Mouse (Mus musculus): ENCODE measurements around the gene C130074G19Rik. TPM values are rescaled to one million over a fixed set of nuclear protein-coding genes. Genes with fewer than 3 reads are reported as not detected.

C130074G19Rik gene
- polyA plus RNA-seq, 1 experiment from 2014 or later = 1.2 TPM

GRCm38 (mm10) chr1:184853339-184853738 is 29.7 kb downstream of the C130074G19Rik start:
- no peak overlapping the region for H3K9ac ChIP-seq (replicated peaks)
- 24% methylated on average over 5 of the region's 5 CpGs for WGBS
- no peaks in the 10 kb centered on the region for H3K36me3 ChIP-seq
- H3K27ac ChIP-seq = no peak overlapping the region
- H3K4me2 ChIP-seq (replicated peaks) = peak overlapping the region; percentile 23
- H3K4me3 ChIP-seq (replicated peaks) = no peak overlapping the region
- peaks cover 10% of the 10 kb centered on the region for H3K4me1 ChIP-seq (replicated peaks)
- no peaks in the 10 kb centered on the region for H3K9me3 ChIP-seq
- peaks cover 20% of the 10 kb centered on the region for H3K27me3 ChIP-seq
- peak; percentile 15; the same call in 1 of the 2 replicates for ATAC-seq

- H3K4me1 ChIP-seq (replicated peaks) = peaks cover 10% of the 10 kb centered on the region
- H3K36me3 ChIP-seq = no peaks in the 10 kb centered on the region
- peak overlapping the region; percentile 37; the same call in 1 of the 2 replicates for H3K27ac ChIP-seq
- peak; percentile 96 for ATAC-seq
- peak overlapping the region; percentile 43 for H3K4me2 ChIP-seq (replicated peaks)
- H3K9ac ChIP-seq (replicated peaks) = no peak overlapping the region
- WGBS = 21% methylated on average over 31 of the region's 31 CpGs
- no peaks in the 10 kb centered on the region for H3K9me3 ChIP-seq
- H3K27me3 ChIP-seq = peaks cover 32% of the 10 kb centered on the region
- peak overlapping the region; percentile 24 for H3K4me3 ChIP-seq (replicated peaks)
Observed at GRCm38 (mm10) chr1:184851741-184852618, 31.0 kb downstream of the C130074G19Rik start.

GRCm38 (mm10) chr1:184851166-184851565 is 31.9 kb downstream of the C130074G19Rik start:
- H3K9me3 ChIP-seq = no peaks in the 10 kb centered on the region
- H3K4me1 ChIP-seq (replicated peaks) = peaks cover 16% of the 10 kb centered on the region
- H3K9ac ChIP-seq (replicated peaks) = no peak overlapping the region
- peaks cover 40% of the 10 kb centered on the region for H3K27me3 ChIP-seq
- H3K4me3 ChIP-seq (replicated peaks) = no peak overlapping the region
- no peak overlapping the region for H3K27ac ChIP-seq
- WGBS = 45% methylated on average over 7 of the region's 7 CpGs
- no peak overlapping the region for H3K4me2 ChIP-seq (replicated peaks)
- ATAC-seq = no peak
- no peaks in the 10 kb centered on the region for H3K36me3 ChIP-seq

DNA sequence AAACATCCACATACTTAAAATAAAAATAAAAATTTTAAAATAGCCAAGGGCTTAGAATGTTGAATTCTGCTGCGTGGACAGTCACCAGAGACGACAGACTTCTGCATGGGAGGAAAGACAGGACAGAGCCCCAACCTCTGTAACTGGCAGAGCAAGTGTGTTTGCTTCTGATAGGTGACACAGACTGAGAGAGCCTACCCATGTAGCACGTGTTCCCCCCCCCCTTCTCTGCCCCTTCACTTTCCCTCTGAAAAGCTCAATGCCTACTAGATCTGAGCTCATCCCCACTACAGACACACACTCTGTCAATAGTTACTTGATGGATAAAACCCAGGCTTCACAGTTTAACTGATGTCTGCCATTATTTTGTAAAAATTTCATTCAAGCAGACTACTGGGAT is 36.0 kb downstream of the C130074G19Rik start:
- peaks cover 52% of the 10 kb centered on the region for H3K27me3 ChIP-seq
- H3K4me1 ChIP-seq (replicated peaks) = peaks cover 31% of the 10 kb centered on the region
- no peak overlapping the region for H3K4me2 ChIP-seq (replicated peaks)
- H3K27ac ChIP-seq = no peak overlapping the region
- WGBS = 65% methylated on average over 3 of the region's 3 CpGs
- H3K9ac ChIP-seq (replicated peaks) = no peak overlapping the region
- no peaks in the 10 kb centered on the region for H3K9me3 ChIP-seq
- H3K4me3 ChIP-seq (replicated peaks) = no peak overlapping the region
- no peak for ATAC-seq
- H3K36me3 ChIP-seq = no peaks in the 10 kb centered on the region

GRCm38 (mm10) chr1:184846092-184846750 is 36.8 kb downstream of the C130074G19Rik start, which contains the start of gene Marc2:
Gene Marc2 (minus strand): TSS chr1:184846451.
- Histone ChIP-seq H3K4me1 (replicated peaks) (peaks cover 30% of the 10 kb centered on the region), H3K27me3 (peaks cover 46% of the 10 kb centered on the region), H3K9me3 (no peaks in the 10 kb centered on the region), H3K4me3 (replicated peaks) (peak within 1 kb of the TSS; percentile 66), H3K27ac (0 out of 2 replicates have a peak within 1 kb of the TSS, but pooled peaks have one; percentile 12), H3K36me3 (no peaks in the 10 kb centered on the region), H3K4me2 (replicated peaks) (peak within 1 kb of the TSS; percentile 87), H3K9ac (replicated peaks) (peak within 1 kb of the TSS; percentile 78)
- peak; percentile 18; the same call in 1 of the 2 replicates for ATAC-seq
- 6% methylated on average over 18 of the region's 18 CpGs for WGBS

DNA sequence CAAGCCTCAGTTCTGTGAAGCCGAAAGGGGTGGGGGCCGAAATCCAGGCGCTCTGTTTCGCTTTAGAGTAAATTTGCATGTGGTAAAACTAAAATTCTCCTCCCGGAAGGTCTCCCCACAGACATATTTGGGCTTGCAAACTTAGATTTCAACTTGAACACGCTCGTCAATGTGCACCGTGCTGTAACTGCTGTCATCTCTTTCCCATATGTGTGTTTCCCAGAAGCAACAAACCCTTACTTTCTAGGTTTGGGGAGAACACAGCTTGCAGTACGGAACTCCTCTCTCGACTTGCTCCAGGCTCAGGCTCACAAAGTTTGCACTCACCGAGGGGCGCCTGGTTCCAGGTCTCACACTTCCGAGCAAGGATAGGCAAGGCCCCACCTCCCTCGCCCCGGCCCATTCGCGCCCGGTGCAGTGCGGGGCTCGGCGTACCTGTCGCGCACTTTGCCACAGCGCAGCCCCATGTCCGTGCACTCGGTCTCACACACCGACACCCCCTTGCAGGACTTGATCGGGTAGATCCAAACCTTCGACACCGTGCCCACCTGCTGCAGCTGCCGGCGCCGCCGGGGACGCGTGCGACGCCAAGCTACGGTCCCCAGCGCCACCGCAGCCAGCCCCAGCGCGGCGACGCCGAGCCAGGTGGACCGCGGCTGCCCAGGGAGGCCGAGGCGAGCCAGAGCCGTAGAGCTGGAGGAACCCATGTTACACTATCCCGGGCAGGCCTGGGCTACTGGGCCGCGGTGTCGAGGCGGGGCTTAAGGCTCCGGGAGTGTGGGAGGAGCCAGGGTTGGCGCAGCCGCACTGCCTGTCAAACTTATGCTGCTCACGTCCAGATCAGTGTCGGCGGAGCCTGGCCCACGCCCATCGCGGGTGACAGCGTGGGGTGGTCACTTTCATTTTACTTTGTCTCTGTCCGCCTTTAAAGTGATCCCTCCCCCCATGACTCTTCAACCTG is 37.6 kb downstream of the C130074G19Rik start:
- Histone ChIP-seq H3K9ac (replicated peaks) (peak overlapping the region; percentile 78), H3K36me3 (no peaks in the 10 kb centered on the region), H3K4me1 (replicated peaks) (peaks cover 30% of the 10 kb centered on the region), H3K27me3 (peaks cover 42% of the 10 kb centered on the region), H3K27ac (peak overlapping the region; percentile 12; the same call in 1 of the 2 replicates), H3K4me2 (replicated peaks) (peak overlapping the region; percentile 87), H3K4me3 (replicated peaks) (peak overlapping the region; percentile 66), H3K9me3 (no peaks in the 10 kb centered on the region)
- peak; percentile 96 for ATAC-seq
- under 1% methylated on average over 67 of the region's 67 CpGs for WGBS

GRCm38 (mm10) chr1:184844326-184845066 is 38.5 kb downstream of the C130074G19Rik start:
- ATAC-seq = no peak
- no peak overlapping the region for H3K27ac ChIP-seq
- peaks cover 30% of the 10 kb centered on the region for H3K4me1 ChIP-seq (replicated peaks)
- no peaks in the 10 kb centered on the region for H3K36me3 ChIP-seq
- peaks cover 42% of the 10 kb centered on the region for H3K27me3 ChIP-seq
- no peaks in the 10 kb centered on the region for H3K9me3 ChIP-seq
- peak overlapping the region; percentile 78; the same call in 1 of the 2 replicates for H3K9ac ChIP-seq (replicated peaks)
- H3K4me2 ChIP-seq (replicated peaks) = peak overlapping the region; percentile 87
- WGBS = 22% methylated on average over 15 of the region's 15 CpGs
- H3K4me3 ChIP-seq (replicated peaks) = peak overlapping the region; percentile 66

GRCm38 (mm10) chr1:184837649-184838048 is 45.4 kb downstream of the C130074G19Rik start:
- no peak overlapping the region for H3K27ac ChIP-seq
- no peaks in the 10 kb centered on the region for H3K9me3 ChIP-seq
- no peak for ATAC-seq
- H3K4me1 ChIP-seq (replicated peaks) = peaks cover 7% of the 10 kb centered on the region; the same call in 1 of the 2 replicates
- 90% methylated on average over 4 of the region's 4 CpGs for WGBS
- no peak overlapping the region for H3K4me3 ChIP-seq (replicated peaks)
- H3K9ac ChIP-seq (replicated peaks) = no peak overlapping the region
- H3K27me3 ChIP-seq = no peaks in the 10 kb centered on the region
- H3K36me3 ChIP-seq = peaks cover 10% of the 10 kb centered on the region
- no peak overlapping the region for H3K4me2 ChIP-seq (replicated peaks)

DNA sequence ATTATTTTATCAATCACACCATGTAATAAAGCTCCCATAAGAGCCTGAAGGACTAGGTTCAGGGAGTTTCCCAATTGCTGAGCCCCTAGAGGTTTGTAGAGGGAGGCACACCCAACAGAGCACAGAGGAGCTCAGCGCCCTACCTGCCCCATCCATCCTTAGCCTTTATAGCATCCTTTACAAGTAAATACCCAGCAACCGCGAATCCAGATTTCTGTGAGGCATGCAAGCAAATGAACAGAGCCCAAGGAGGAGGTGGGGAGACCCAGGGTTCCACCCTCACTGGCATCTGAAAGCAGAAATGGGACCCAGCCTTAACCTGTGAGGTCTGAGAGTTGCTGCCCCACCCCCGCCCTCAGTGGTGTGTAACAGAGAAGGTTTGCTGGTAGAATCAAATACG is 46.7 kb downstream of the C130074G19Rik start:
- ATAC-seq = no peak
- Histone ChIP-seq H3K4me2 (replicated peaks) (no peak overlapping the region), H3K27ac (no peak overlapping the region), H3K9me3 (no peaks in the 10 kb centered on the region), H3K4me3 (replicated peaks) (no peak overlapping the region), H3K9ac (replicated peaks) (no peak overlapping the region), H3K4me1 (replicated peaks) (no peaks in the 10 kb centered on the region), H3K36me3 (peaks cover 21% of the 10 kb centered on the region), H3K27me3 (no peaks in the 10 kb centered on the region)
- 70% methylated on average over 5 of the region's 5 CpGs for WGBS

DNA sequence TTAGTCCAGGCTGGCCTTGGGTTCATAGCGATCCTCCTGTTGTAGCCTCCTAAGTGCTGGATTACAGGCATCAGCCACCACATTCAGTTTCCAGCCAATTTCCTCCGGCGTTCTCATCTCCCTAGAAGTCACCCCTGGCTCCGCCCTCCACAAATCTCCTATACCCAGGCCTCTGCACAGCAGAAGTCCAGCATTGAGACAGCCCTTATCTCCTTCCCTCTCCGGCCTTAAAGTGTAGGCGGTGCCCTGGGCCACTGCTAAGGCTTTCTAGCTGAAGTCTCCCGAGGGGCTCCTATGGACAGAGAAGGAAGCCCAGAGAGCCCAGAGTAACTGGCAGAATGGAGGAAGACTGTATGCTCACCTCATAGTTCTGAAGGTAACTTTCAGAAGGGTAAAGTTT is 49.5 kb downstream of the C130074G19Rik start:
- WGBS = 94% methylated on average over 7 of the region's 7 CpGs
- H3K9ac ChIP-seq (replicated peaks) = no peak overlapping the region
- H3K36me3 ChIP-seq = peaks cover 38% of the 10 kb centered on the region
- no peak overlapping the region for H3K4me2 ChIP-seq (replicated peaks)
- no peak overlapping the region for H3K27ac ChIP-seq
- H3K9me3 ChIP-seq = no peaks in the 10 kb centered on the region
- no peak overlapping the region for H3K4me3 ChIP-seq (replicated peaks)
- ATAC-seq = no peak
- H3K4me1 ChIP-seq (replicated peaks) = no peaks in the 10 kb centered on the region
- H3K27me3 ChIP-seq = no peaks in the 10 kb centered on the region

GRCm38 (mm10) chr1:184832211-184832610 is 50.8 kb downstream of the C130074G19Rik start:
- H3K4me3 ChIP-seq (replicated peaks) = no peak overlapping the region

More at GRCm38 (mm10) chr1:184832211-184832610, 50.8 kb downstream of the C130074G19Rik start:
- H3K27ac ChIP-seq = no peak overlapping the region
- H3K36me3 ChIP-seq = peaks cover 38% of the 10 kb centered on the region
- 83% methylated on average over 10 of the region's 10 CpGs for WGBS
- no peak for ATAC-seq
- no peak overlapping the region for H3K9ac ChIP-seq (replicated peaks)
- no peaks in the 10 kb centered on the region for H3K9me3 ChIP-seq
- H3K4me2 ChIP-seq (replicated peaks) = no peak overlapping the region
- H3K4me1 ChIP-seq (replicated peaks) = peaks cover 5% of the 10 kb centered on the region
- H3K27me3 ChIP-seq = no peaks in the 10 kb centered on the region

All from midbrain, embryonic 13.5 days (tissue).